Mouse (Mus musculus) kidney, adult 18-20 months (tissue): ENCODE data around the gene Kif17.

Source experiments
- DNase-seq: peaks from one replicate; pipeline ENCODE4 v3.0.0; 2021

Gene Kif17

DNA sequence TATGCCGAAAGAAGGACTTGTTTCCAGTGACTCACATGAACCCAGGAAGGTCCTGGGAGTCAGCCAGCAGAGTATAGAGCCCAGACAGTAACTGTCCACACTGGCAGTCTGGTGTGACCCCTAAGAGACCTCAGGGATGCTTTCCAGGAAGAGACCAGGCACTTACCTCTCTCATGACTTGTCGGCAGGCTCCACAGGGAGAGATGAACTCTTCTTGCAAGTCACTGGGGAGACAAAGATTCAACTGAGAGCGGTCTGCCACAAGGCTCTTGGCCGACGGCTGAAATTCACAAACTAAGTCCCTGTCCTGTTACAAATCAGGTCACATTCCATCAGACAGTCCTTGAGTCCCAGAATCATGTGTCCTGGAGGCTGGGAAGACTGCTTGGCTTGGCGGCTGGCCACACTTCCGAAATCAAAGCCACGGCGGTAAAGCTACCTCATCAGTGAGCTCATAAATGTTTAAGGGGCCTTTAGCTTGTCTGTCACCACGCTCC lies 93.2 kb downstream of the Kif17 start:
- peak; percentile 65 for DNase-seq

DNA sequence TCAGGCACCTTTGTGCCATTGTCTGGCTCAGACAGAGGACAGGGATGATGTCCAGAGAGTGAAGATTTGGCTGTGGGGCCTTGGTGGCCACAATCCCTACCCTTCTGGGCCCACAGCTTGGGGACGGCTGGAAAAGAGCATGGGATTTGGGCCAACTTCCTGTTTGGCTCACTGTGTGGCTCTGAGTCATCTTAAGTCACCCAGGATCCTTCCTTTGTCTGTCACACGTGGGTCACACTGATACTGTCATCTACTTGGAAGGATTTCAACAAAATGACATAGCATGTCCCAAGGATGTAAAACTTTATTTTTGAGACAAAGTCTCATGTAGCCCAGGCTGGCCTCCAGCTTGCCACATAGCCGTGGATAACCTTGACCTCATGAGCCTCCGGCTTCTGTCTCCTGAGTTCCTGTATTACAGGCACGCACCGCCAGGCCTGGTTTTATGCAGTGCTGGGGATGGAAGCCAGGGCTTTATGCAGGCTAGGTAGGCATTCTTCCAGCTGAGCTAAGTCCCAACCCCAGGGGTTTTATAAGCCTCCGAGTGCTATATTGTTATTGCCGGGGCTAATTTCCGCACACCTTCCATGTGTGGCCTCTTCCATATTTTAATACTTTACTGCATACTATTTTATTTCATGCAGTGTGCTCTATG lies 94.8 kb downstream of the Kif17 start:
- no peak for DNase-seq

DNA sequence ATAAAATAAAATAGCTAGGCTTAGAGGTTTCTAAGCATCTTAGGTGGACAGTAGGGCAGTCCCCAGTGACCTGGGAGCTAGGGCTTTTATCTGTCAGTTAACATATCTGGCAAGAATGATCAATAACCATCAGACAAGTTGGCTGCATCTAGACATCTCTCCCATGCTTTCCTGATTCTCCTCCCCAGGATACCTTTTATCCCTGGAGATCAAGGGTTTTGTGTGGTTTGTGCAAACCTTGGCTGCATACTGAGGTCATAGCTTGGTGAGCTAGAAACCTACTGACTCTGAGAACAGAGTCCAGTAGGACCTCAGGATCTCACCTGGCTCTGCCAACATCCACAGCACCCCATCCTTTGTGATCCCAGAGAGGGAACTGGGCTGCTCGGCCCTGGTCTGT lies 97.0 kb downstream of the Kif17 start:
- no peak for DNase-seq

DNA sequence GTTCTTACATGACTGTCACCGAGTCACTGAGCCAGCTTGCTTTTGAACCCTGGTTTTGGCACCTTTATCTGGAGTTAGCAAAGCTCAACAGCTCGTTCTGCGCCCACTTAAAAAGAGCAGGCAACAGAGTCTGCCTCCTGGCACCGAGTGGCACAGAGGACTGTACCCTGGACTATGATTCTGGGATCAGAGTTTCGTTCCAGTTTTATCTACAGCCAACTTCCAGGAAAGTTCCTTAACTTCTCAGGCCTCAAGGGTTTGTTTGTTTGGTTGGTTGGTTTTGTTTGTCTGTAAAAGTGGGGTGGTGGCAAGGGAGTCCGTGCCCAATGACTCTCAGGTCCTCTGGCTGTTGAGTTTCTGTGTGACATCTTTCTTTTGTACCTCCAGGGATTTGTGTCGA lies 98.5 kb downstream of the Kif17 start:
- peak; percentile 51 for DNase-seq
